Mouse (Mus musculus): Measurements from ENCODE around the gene Pdzd2. TPM values are rescaled to one million over a fixed set of nuclear protein-coding genes. Genes with fewer than 3 reads are reported as not detected.

The Pdzd2 gene
- polyA plus RNA-seq, 1 experiment, result 9.3 TPM

- Histone ChIP-seq H3K36me3 (ENCODE audit: control insufficient read depth, insufficient read depth, low read length) (no peaks in the 10 kb centered on the region), H3K27me3 (ENCODE audit: control insufficient read depth, insufficient read depth, low read length) (no peaks in the 10 kb centered on the region), H3K4me3 (ENCODE audit: control insufficient read depth, low read depth, low read length) (no peak overlapping the region), H3K4me1 (ENCODE audit: control insufficient read depth, insufficient read depth, low read length) (no peaks in the 10 kb centered on the region; the same call in 1 of the 2 replicates), H3K27ac (ENCODE audit: control insufficient read depth, insufficient read depth, low read depth, low read length) (no peak overlapping the region)
- no peak for TF ChIP-seq POLR2A (IDR thresholded peaks at IDR 0.05; ENCODE audit: control insufficient read depth, low read depth, low read length)
- no peak for TF ChIP-seq CTCF (IDR thresholded peaks at IDR 0.05; ENCODE audit: control insufficient read depth, insufficient read depth, insufficient replicate concordance, low read depth, low read length)
Observed at GRCm38 (mm10) chr15:12427818-12428217, 311.9 kb downstream of the Pdzd2 start.

GRCm38 (mm10) chr15:12426342-12426741 lies 313.4 kb downstream of the Pdzd2 start:
- Histone ChIP-seq H3K27me3 (ENCODE audit: control insufficient read depth, insufficient read depth, low read length) (no peaks in the 10 kb centered on the region), H3K36me3 (ENCODE audit: control insufficient read depth, insufficient read depth, low read length) (no peaks in the 10 kb centered on the region), H3K27ac (ENCODE audit: control insufficient read depth, insufficient read depth, low read depth, low read length) (no peak overlapping the region), H3K4me1 (ENCODE audit: control insufficient read depth, insufficient read depth, low read length) (no peaks in the 10 kb centered on the region), H3K4me3 (ENCODE audit: control insufficient read depth, low read depth, low read length) (no peak overlapping the region)
- TF ChIP-seq POLR2A (IDR thresholded peaks at IDR 0.05; ENCODE audit: control insufficient read depth, low read depth, low read length) (no peak), CTCF (IDR thresholded peaks at IDR 0.05; ENCODE audit: control insufficient read depth, insufficient read depth, insufficient replicate concordance, low read depth, low read length) (no peak)

- Histone ChIP-seq H3K27me3 (ENCODE audit: control insufficient read depth, insufficient read depth, low read length) (no peaks in the 10 kb centered on the region), H3K27ac (ENCODE audit: control insufficient read depth, insufficient read depth, low read depth, low read length) (no peak overlapping the region), H3K4me3 (ENCODE audit: control insufficient read depth, low read depth, low read length) (no peak overlapping the region), H3K36me3 (ENCODE audit: control insufficient read depth, insufficient read depth, low read length) (no peaks in the 10 kb centered on the region), H3K4me1 (ENCODE audit: control insufficient read depth, insufficient read depth, low read length) (no peaks in the 10 kb centered on the region)
- TF ChIP-seq POLR2A (IDR thresholded peaks at IDR 0.05; ENCODE audit: control insufficient read depth, low read depth, low read length) (no peak), CTCF (IDR thresholded peaks at IDR 0.05; ENCODE audit: control insufficient read depth, insufficient read depth, insufficient replicate concordance, low read depth, low read length) (no peak)
Observed at GRCm38 (mm10) chr15:12425049-12425627, 314.6 kb downstream of the Pdzd2 start.

GRCm38 (mm10) chr15:12424187-12424586 lies 315.5 kb downstream of the Pdzd2 start:
- H3K27ac ChIP-seq (ENCODE audit: control insufficient read depth, insufficient read depth, low read depth, low read length), result no peak overlapping the region
- H3K36me3 ChIP-seq (ENCODE audit: control insufficient read depth, insufficient read depth, low read length), result no peaks in the 10 kb centered on the region
- H3K4me3 ChIP-seq (ENCODE audit: control insufficient read depth, low read depth, low read length), result no peak overlapping the region
- TF ChIP-seq CTCF (IDR thresholded peaks at IDR 0.05; ENCODE audit: control insufficient read depth, insufficient read depth, insufficient replicate concordance, low read depth, low read length) (no peak), POLR2A (IDR thresholded peaks at IDR 0.05; ENCODE audit: control insufficient read depth, low read depth, low read length) (no peak)
- no peaks in the 10 kb centered on the region for H3K27me3 ChIP-seq (ENCODE audit: control insufficient read depth, insufficient read depth, low read length)
- H3K4me1 ChIP-seq (ENCODE audit: control insufficient read depth, insufficient read depth, low read length), result no peaks in the 10 kb centered on the region

GRCm38 (mm10) chr15:12420915-12421314 lies 318.8 kb downstream of the Pdzd2 start:
- Histone ChIP-seq H3K4me3 (ENCODE audit: control insufficient read depth, low read depth, low read length) (no peak overlapping the region), H3K4me1 (ENCODE audit: control insufficient read depth, insufficient read depth, low read length) (no peaks in the 10 kb centered on the region), H3K27me3 (ENCODE audit: control insufficient read depth, insufficient read depth, low read length) (no peaks in the 10 kb centered on the region), H3K36me3 (ENCODE audit: control insufficient read depth, insufficient read depth, low read length) (no peaks in the 10 kb centered on the region), H3K27ac (ENCODE audit: control insufficient read depth, insufficient read depth, low read depth, low read length) (no peak overlapping the region)
- TF ChIP-seq CTCF (IDR thresholded peaks at IDR 0.05; ENCODE audit: control insufficient read depth, insufficient read depth, insufficient replicate concordance, low read depth, low read length) (no peak), POLR2A (IDR thresholded peaks at IDR 0.05; ENCODE audit: control insufficient read depth, low read depth, low read length) (no peak)

GRCm38 (mm10) chr15:12420376-12420775 lies 319.3 kb downstream of the Pdzd2 start:
- Histone ChIP-seq H3K4me3 (ENCODE audit: control insufficient read depth, low read depth, low read length) (no peak overlapping the region), H3K4me1 (ENCODE audit: control insufficient read depth, insufficient read depth, low read length) (no peaks in the 10 kb centered on the region), H3K36me3 (ENCODE audit: control insufficient read depth, insufficient read depth, low read length) (no peaks in the 10 kb centered on the region), H3K27ac (ENCODE audit: control insufficient read depth, insufficient read depth, low read depth, low read length) (no peak overlapping the region), H3K27me3 (ENCODE audit: control insufficient read depth, insufficient read depth, low read length) (no peaks in the 10 kb centered on the region)
- TF ChIP-seq CTCF (IDR thresholded peaks at IDR 0.05; ENCODE audit: control insufficient read depth, insufficient read depth, insufficient replicate concordance, low read depth, low read length) (no peak), POLR2A (IDR thresholded peaks at IDR 0.05; ENCODE audit: control insufficient read depth, low read depth, low read length) (no peak)

GRCm38 (mm10) chr15:12419446-12419845 lies 320.3 kb downstream of the Pdzd2 start:
- H3K4me1 ChIP-seq (ENCODE audit: control insufficient read depth, insufficient read depth, low read length), result no peaks in the 10 kb centered on the region

More at GRCm38 (mm10) chr15:12419446-12419845, 320.3 kb downstream of the Pdzd2 start:
- no peak overlapping the region for H3K27ac ChIP-seq (ENCODE audit: control insufficient read depth, insufficient read depth, low read depth, low read length)
- no peaks in the 10 kb centered on the region for H3K27me3 ChIP-seq (ENCODE audit: control insufficient read depth, insufficient read depth, low read length)
- H3K36me3 ChIP-seq (ENCODE audit: control insufficient read depth, insufficient read depth, low read length), result no peaks in the 10 kb centered on the region
- H3K4me3 ChIP-seq (ENCODE audit: control insufficient read depth, low read depth, low read length), result no peak overlapping the region
- TF ChIP-seq POLR2A (IDR thresholded peaks at IDR 0.05; ENCODE audit: control insufficient read depth, low read depth, low read length), result no peak
- TF ChIP-seq CTCF (IDR thresholded peaks at IDR 0.05; ENCODE audit: control insufficient read depth, insufficient read depth, insufficient replicate concordance, low read depth, low read length), result no peak

All from testis, adult 2 months (tissue).